Mouse (Mus musculus): ENCODE results near the gene Atg7. TPM values are rescaled to one million over a fixed set of nuclear protein-coding genes. Genes with fewer than 3 reads are reported as not detected.

The Atg7 gene
- total and polyA plus RNA-seq, 2 experiments from 2014 or later: 18.9 to 19.1 TPM

DNA sequence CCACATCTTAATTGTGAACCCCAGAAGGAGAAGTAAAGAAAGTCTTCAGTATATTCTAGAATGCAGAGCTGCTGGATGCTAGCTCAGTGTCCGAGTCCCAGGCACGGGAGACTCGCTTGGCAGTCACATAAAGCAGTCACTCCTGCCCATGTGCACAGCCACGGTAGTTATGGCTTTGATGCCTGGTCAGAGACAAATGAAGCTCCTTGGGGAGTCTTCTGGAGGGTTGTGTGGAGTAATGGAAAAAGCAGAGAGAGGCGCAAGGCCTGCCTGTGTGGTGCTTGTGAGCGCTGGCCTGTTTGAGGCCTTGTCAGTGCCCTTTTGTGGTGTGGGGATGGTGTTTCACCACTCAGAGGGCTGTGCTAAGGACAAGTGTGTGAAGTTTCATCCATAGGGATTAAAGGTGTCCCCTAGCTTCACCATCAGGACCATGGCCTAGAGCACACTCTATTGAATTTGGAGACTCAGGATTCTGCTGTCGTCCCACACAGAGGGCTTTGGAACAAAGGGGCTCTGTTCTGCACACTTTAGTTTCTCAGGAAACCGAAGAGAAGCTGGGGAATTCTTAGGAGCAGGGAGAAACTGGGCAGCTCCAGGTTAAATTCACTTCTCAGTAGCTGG is 161.1 kb downstream of the Atg7 start:
- DNase-seq (no peak), ATAC-seq (peak; percentile 86)
- Histone ChIP-seq H3K9ac (no peak overlapping the region), H3K36me3 (ENCODE audit: insufficient read depth) (no peaks in the 10 kb centered on the region), H3K4me2 (ENCODE audit: low read depth) (no peak overlapping the region), H3K4me3 (ENCODE audit: low read depth, low read length) (no peak overlapping the region), H3K27me3 (ENCODE audit: insufficient read depth, low read length) (no peaks in the 10 kb centered on the region), H3K4me1 (ENCODE audit: insufficient read depth) (no peaks in the 10 kb centered on the region), H3K9me3 (ENCODE audit: low read length) (no peaks in the 10 kb centered on the region), H3K27ac (ENCODE audit: low read depth, low read length) (no peak overlapping the region)
- 38% methylated on average over 8 of the region's 8 CpGs for WGBS
- no peak for TF ChIP-seq CTCF (IDR thresholded peaks at IDR 0.05; ENCODE audit: low read depth)

DNA sequence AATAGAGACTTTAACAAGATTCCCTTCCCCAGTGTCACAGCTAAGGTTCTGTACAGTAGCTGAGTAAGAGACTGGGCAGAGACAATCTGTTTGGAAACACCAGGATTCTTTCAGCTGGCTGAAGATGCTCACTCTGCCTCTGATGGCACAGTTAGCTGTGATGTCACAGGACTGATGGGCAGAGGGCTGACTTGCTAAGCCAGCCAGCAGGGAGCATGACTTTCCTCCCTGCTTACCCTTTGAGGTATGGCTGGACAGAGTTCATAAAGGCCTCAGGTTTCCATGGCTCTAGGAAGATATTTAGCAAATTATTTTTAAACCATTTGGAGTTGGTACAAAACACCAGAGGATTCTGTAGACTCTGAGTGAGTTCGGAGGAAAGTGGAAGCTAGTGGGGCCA is 162.0 kb downstream of the Atg7 start:
- Histone ChIP-seq H3K27ac (ENCODE audit: low read depth, low read length) (no peak overlapping the region; the same call in 1 of the 2 replicates), H3K9ac (no peak overlapping the region), H3K4me2 (ENCODE audit: low read depth) (no peak overlapping the region), H3K4me3 (ENCODE audit: low read depth, low read length) (no peak overlapping the region), H3K9me3 (ENCODE audit: low read length) (no peaks in the 10 kb centered on the region), H3K4me1 (ENCODE audit: insufficient read depth) (no peaks in the 10 kb centered on the region), H3K36me3 (ENCODE audit: insufficient read depth) (no peaks in the 10 kb centered on the region), H3K27me3 (ENCODE audit: insufficient read depth, low read length) (no peaks in the 10 kb centered on the region)
- WGBS: 59% methylated on average over 1 of the region's 1 CpGs
- ATAC-seq (no peak), DNase-seq (no peak)
- no peak for TF ChIP-seq CTCF (IDR thresholded peaks at IDR 0.05; ENCODE audit: low read depth)

DNA sequence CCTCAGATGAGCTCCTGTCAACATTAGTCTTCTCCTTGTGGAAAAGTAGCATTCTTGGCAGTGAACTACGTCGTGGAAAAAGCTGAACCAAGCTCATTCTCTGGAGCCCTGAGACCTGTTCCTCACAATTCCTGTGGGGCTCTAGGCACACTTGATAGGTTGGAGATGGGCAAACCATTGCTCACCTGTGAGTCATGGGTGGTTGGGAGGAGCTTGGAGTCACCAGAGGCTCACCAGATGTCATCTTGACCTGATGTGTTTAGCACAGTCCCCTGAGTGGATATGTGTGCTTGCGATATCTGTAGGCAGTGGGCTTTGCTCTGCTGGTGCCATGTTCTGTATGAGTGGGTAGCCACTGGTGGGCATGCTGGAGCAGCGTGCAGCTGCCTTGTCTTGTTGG is 163.0 kb downstream of the Atg7 start:
- Histone ChIP-seq H3K4me3 (ENCODE audit: low read depth, low read length) (no peak overlapping the region), H3K9me3 (ENCODE audit: low read length) (no peaks in the 10 kb centered on the region), H3K27ac (ENCODE audit: low read depth, low read length) (no peak overlapping the region), H3K9ac (no peak overlapping the region), H3K27me3 (ENCODE audit: insufficient read depth, low read length) (no peaks in the 10 kb centered on the region), H3K36me3 (ENCODE audit: insufficient read depth) (no peaks in the 10 kb centered on the region), H3K4me2 (ENCODE audit: low read depth) (no peak overlapping the region), H3K4me1 (ENCODE audit: insufficient read depth) (no peaks in the 10 kb centered on the region)
- 92% methylated on average over 4 of the region's 4 CpGs for WGBS
- TF ChIP-seq CTCF (IDR thresholded peaks at IDR 0.05; ENCODE audit: low read depth): no peak
- no peak for DNase-seq
- no peak for ATAC-seq

DNA sequence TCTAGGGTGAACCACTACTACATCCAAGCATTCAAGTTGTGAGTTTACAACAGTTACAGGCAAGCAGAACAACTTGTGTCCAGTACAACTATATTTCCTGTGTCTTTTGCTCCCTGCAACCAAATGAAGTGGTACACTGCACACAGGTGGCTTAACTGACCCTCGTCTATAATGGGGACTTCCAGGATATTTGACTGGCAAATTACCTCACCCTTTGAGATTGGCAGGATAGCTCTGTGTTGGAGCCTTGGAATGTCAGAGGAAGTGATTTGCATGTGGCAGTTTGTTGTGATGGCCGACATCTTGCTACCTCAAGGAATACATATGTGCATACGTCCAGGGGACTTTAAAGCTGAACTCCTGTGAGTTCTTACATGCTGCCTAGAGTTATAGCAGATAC is 164.6 kb downstream of the Atg7 start:
- Histone ChIP-seq H3K4me3 (ENCODE audit: low read depth, low read length) (no peak overlapping the region), H3K4me1 (ENCODE audit: insufficient read depth) (no peaks in the 10 kb centered on the region), H3K27me3 (ENCODE audit: insufficient read depth, low read length) (no peaks in the 10 kb centered on the region), H3K27ac (ENCODE audit: low read depth, low read length) (no peak overlapping the region), H3K36me3 (ENCODE audit: insufficient read depth) (no peaks in the 10 kb centered on the region), H3K9me3 (ENCODE audit: low read length) (no peaks in the 10 kb centered on the region), H3K4me2 (ENCODE audit: low read depth) (no peak overlapping the region), H3K9ac (no peak overlapping the region)
- WGBS: 56% methylated on average over 3 of the region's 3 CpGs
- no peak for TF ChIP-seq CTCF (IDR thresholded peaks at IDR 0.05; ENCODE audit: low read depth)
- no peak for ATAC-seq
- DNase-seq: no peak

DNA sequence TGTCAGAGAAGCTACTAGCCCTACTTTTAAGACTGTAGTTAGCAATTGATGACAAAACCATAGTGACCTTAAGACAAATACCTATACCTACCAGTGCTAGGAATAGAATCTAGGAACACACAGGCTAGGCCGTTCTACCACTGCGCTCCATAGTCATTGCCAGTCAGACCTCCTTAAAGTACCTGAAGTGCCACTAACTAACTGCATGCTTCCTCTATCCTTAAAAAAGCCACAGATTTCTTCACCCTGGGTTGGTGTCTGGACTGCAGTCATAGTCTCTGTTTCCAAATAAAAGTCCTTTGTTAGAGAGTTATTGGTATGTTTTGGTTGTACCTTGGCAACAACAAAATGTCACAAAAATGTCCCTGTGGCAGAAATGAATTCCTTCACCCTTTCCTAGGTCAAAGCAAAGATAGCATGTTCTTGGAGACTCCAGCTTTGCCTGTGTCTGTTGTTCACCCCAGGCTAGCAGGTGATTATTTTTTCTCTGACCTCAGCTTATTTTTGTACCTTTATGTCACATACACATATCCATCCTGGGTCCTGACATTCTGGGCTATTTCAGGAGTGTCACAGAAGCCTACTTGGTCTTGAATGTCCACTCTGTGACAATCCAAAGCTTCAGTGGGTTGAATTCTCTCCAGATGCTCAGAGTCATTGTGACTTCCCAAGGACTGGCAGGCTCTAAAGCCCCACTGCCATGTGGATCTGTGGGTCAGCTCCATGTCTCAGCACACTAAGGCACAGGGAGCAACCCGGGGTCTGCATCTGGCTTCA is 165.9 kb downstream of the Atg7 start:
- no peak for DNase-seq
- H3K9me3 ChIP-seq (ENCODE audit: low read length): no peaks in the 10 kb centered on the region
- H3K9ac ChIP-seq: no peak overlapping the region
- no peak overlapping the region for H3K4me3 ChIP-seq (ENCODE audit: low read depth, low read length)
- 94% methylated on average over 3 of the region's 3 CpGs for WGBS
- ATAC-seq: no peak
- no peak for TF ChIP-seq CTCF (IDR thresholded peaks at IDR 0.05; ENCODE audit: low read depth)
- H3K4me2 ChIP-seq (ENCODE audit: low read depth): no peak overlapping the region
- no peaks in the 10 kb centered on the region for H3K27me3 ChIP-seq (ENCODE audit: insufficient read depth, low read length)
- no peaks in the 10 kb centered on the region for H3K36me3 ChIP-seq (ENCODE audit: insufficient read depth)
- peaks cover 3% of the 10 kb centered on the region; the same call in 1 of the 2 replicates for H3K4me1 ChIP-seq (ENCODE audit: insufficient read depth)
- no peak overlapping the region for H3K27ac ChIP-seq (ENCODE audit: low read depth, low read length)

DNA sequence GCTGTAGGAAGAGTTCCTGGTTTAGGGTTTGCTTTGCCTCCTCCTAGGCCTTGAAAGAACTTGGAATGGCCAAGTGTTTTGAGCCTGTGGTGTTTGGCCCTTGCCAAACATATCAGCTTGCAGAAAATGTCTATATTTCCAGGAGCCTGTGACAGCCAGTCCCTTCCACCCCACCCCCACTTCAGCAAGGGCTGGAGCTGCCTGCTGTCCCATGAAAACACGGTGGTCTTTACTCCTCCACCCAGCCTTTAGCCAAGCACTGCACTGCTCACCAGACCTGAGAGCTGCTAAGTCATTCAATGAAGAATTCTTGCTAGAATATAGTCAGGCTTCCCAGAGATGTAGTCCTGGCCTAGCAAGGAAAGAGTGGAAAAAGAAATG is 166.5 kb downstream of the Atg7 start:
- TF ChIP-seq CTCF (IDR thresholded peaks at IDR 0.05; ENCODE audit: low read depth): no peak
- H3K27ac ChIP-seq (ENCODE audit: low read depth, low read length): no peak overlapping the region
- ATAC-seq: no peak
- no peak overlapping the region for H3K4me2 ChIP-seq (ENCODE audit: low read depth)
- no peaks in the 10 kb centered on the region for H3K9me3 ChIP-seq (ENCODE audit: low read length)
- H3K9ac ChIP-seq: no peak overlapping the region
- WGBS: 57% methylated on average over 1 of the region's 1 CpGs
- peaks cover 8% of the 10 kb centered on the region; the same call in 1 of the 2 replicates for H3K4me1 ChIP-seq (ENCODE audit: insufficient read depth)
- no peaks in the 10 kb centered on the region for H3K27me3 ChIP-seq (ENCODE audit: insufficient read depth, low read length)
- DNase-seq: no peak
- no peaks in the 10 kb centered on the region for H3K36me3 ChIP-seq (ENCODE audit: insufficient read depth)
- no peak overlapping the region for H3K4me3 ChIP-seq (ENCODE audit: low read depth, low read length)

DNA sequence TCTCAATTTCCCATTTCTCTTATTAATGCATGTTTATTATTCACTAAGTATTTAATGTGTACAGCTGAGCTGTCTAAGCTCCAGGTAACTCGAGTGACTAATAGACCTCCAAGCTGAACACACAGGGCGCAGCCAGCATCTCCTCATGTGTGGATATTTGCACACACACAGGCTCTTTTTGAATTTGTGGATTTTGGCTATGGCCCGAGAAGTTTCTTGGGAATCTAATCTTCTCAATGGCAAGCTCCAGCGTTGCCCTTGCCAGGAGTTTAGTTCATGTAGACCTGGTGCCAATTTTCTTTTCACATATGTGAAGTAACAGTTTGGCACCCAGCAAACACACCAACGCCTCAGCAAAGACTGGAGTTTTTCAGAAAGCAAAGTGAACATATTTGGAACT is 169.4 kb downstream of the Atg7 start:
- Histone ChIP-seq H3K9ac (no peak overlapping the region), H3K4me2 (ENCODE audit: low read depth) (no peak overlapping the region), H3K4me1 (ENCODE audit: insufficient read depth) (peaks cover 8% of the 10 kb centered on the region; the same call in 1 of the 2 replicates), H3K36me3 (ENCODE audit: insufficient read depth) (no peaks in the 10 kb centered on the region), H3K9me3 (ENCODE audit: low read length) (no peaks in the 10 kb centered on the region), H3K4me3 (ENCODE audit: low read depth, low read length) (no peak overlapping the region), H3K27me3 (ENCODE audit: insufficient read depth, low read length) (no peaks in the 10 kb centered on the region), H3K27ac (ENCODE audit: low read depth, low read length) (no peak overlapping the region)
- WGBS: 34% methylated on average over 5 of the region's 5 CpGs
- peak; percentile 34; the same call in 1 of the 2 replicates for ATAC-seq
- peak; percentile 86 for DNase-seq
- no peak for TF ChIP-seq CTCF (IDR thresholded peaks at IDR 0.05; ENCODE audit: low read depth)

Data from forebrain, postnatal 0 days (tissue).